In the genomic region with DNA sequence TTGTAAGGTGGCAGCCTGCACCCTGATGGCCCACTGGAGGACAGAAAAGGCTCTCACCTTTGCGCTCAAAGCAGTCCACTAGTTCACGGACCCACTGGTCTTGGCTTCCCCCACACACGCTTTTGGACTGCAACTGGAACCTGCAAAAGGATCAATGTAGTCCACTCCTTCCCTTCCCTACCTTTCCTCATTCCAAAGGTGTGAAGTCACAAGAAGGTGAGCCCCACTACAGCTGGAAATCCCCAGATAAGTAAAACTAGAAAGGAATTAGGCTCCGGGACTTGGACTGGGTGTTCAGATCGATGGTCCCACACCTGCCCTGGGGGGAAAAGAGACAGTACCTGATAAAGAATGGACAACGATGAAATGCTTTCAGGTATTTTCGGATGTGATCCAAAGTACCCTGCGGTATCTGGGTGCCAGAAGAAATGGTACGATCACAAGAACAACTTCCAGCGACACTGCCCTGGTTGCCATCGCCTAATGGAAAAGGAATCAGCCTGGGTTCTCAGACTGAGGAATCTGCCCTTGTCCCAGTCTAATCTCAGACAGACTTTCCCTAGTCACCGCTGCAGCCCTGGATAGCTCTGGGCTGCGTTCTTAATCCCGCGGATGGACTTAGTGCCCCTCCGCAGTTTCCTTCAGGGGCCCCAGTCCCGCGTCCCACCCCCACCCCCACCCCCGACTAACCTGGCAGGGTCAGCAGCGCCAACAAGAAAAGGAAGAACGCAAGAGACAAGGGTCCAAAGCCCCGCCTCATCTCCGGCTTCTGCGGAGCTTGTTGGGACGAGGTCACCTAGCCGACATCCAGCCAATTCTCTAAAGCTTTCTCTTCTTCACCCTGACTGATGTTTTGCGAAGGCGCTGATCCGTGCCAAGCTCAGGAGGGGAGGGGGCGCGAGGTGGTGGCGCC, we compare ENCODE assay signal across 8 mouse cellular contexts. TPM values are rescaled to one million over a fixed set of nuclear protein-coding genes. Genes with fewer than 3 reads are reported as not detected.
A peak's percentile ranks its signal among the peaks of the same experiment; 100 is the strongest.
DNase-seq lines count a peak whose midpoint lies in the region; ATAC-seq and TF ChIP-seq lines count a peak whose summit lies in the region.

A gene (plus strand): TSS at position 746 of the 913 bp plus-strand sequence.

- ATAC-seq in liver, embryonic 13.5 days (ENCODE audit: low read depth) = no peak

- H3K4me3 ChIP-seq in layer of hippocampus, adult 2 months = peak within 1 kb of the TSS; percentile 58
- H3K4me3 ChIP-seq in forebrain, embryonic 10.5 days = peak within 1 kb of the TSS; percentile 59
- peak within 1 kb of the TSS; percentile 59 for H3K4me3 ChIP-seq in liver, embryonic 13.5 days (replicated peaks)

- WGBS in forebrain, embryonic 10.5 days = 20% methylated on average over 32 of the region's 32 CpGs
- 16% methylated on average over 32 of the region's 32 CpGs for WGBS in liver, embryonic 13.5 days (ENCODE audit: insufficient replicate concordance)

- peaks cover 60% of the 10 kb centered on the region for H3K27me3 ChIP-seq in forebrain, embryonic 10.5 days (ENCODE audit: poor library complexity, severe bottlenecking)
- peaks cover 60% of the 10 kb centered on the region for H3K27me3 ChIP-seq in liver, embryonic 13.5 days

- TF ChIP-seq CTCF in layer of hippocampus, adult 2 months (conservative IDR thresholded peaks at IDR 0.05) = no peak

- H3K9ac ChIP-seq in liver, embryonic 13.5 days = peak within 1 kb of the TSS; percentile 43; the same call in 1 of the 2 replicates

- no peak within 1 kb of the TSS; the same call in 1 of the 2 replicates for H3K27ac ChIP-seq in layer of hippocampus, adult 2 months
- H3K27ac ChIP-seq in forebrain, embryonic 10.5 days = 0 out of 2 replicates have a peak within 1 kb of the TSS, but pooled peaks have one; percentile 48
- no peak within 1 kb of the TSS for H3K27ac ChIP-seq in liver, embryonic 13.5 days

- H3K36me3 ChIP-seq in forebrain, embryonic 10.5 days (replicated peaks) = peaks cover 9% of the 10 kb centered on the region
- H3K36me3 ChIP-seq in liver, embryonic 13.5 days = no peaks in the 10 kb centered on the region

- H3K9me3 ChIP-seq in forebrain, embryonic 10.5 days = no peaks in the 10 kb centered on the region
- no peaks in the 10 kb centered on the region for H3K9me3 ChIP-seq in liver, embryonic 13.5 days (replicated peaks)

- peaks cover 17% of the 10 kb centered on the region for H3K4me1 ChIP-seq in forebrain, embryonic 10.5 days
- H3K4me1 ChIP-seq in liver, embryonic 13.5 days (replicated peaks) = peaks cover 13% of the 10 kb centered on the region; the same call in 1 of the 2 replicates

- no peak for DNase-seq in layer of hippocampus, adult 2 months (ENCODE audit: low spot score in 2 of 2)
- no peak for DNase-seq in layer of hippocampus, adult 8-10 months (ENCODE audit: low spot score in 2 of 2)
- no peak for DNase-seq in forebrain, embryonic 10.5 days (ENCODE audit: extremely low spot score, low spot score)
- no peak for DNase-seq in liver, embryonic 13.5 days
- DNase-seq in retina, postnatal 1 day = peak; percentile 54
- no peak for DNase-seq in urinary bladder, postnatal 10 days (ENCODE audit: low spot score)
- no peak for DNase-seq in layer of hippocampus, postnatal 36 days
- DNase-seq in thymus, postnatal 4 days = no peak

- H3K4me2 ChIP-seq in liver, embryonic 13.5 days = peak within 1 kb of the TSS; percentile 72

RNA-seq across cellular contexts. Expression of the gene that starts here (rescaled TPM):
- total RNA-seq in layer of hippocampus, adult 2 months (2021) = under 1 TPM; 0.12 to 0.72 TPM
- 1 to 10 TPM in 2 of 4 experiments, under 1 TPM in 2; 0.45 to 2.0 (median 1.1) TPM for total RNA-seq in layer of hippocampus, adult 8-10 months (2022)
- 0.14 and 0.38 TPM in 2 replicates for polyA plus RNA-seq in forebrain, embryonic 10.5 days (2016; fragmentation: Nextera tagmentation; extraction: Ambion mirVana)
- polyA plus RNA-seq in liver, embryonic 13.5 days (2015; fragmentation: Nextera tagmentation; extraction: Ambion mirVana) = 0.07 and 0.17 TPM in 2 replicates
- total RNA-seq in layer of hippocampus, postnatal 36 days (2021) = under 1 TPM; 0.25 to 0.46 TPM
